Mouse (Mus musculus) hindbrain, embryonic 10.5 days (tissue): ENCODE data around the gene Fcamr. TPM values are rescaled to one million over a fixed set of nuclear protein-coding genes. Genes with fewer than 3 reads are reported as not detected.

ENCODE experiments used
- DNase-seq: peaks from one replicate; pipeline ENCODE4 v3.0.0-alpha.2; 2017; ENCODE audit warnings: low spot score
- H3K27ac ChIP-seq: fragments of 300-500 bp; sonication (generic); 2 replicates; pipeline ENCODE4 v1.5.1; 2016; ENCODE audit warnings: mild to moderate bottlenecking, moderate library complexity
- H3K27me3 ChIP-seq: fragments of 300-500 bp; sonication (generic); 2 replicates; pipeline ENCODE4 v1.6.1; 2016; ENCODE audit warnings: mild to moderate bottlenecking; ENCODE audit not compliant: poor library complexity, insufficient read depth, severe bottlenecking
- H3K36me3 ChIP-seq: fragments of 300-500 bp; sonication (generic); 2 replicates; pipeline ENCODE4 v1.6.1; 2016; ENCODE audit warnings: mild to moderate bottlenecking, moderate library complexity
- H3K4me1 ChIP-seq: fragments of 300-500 bp; sonication (generic); replicated peaks from 2 replicates; pipeline ENCODE4 v1.6.1; 2016; ENCODE audit warnings: mild to moderate bottlenecking
- H3K4me3 ChIP-seq: fragments of 300-500 bp; sonication (generic); 2 replicates; pipeline ENCODE4 v1.5.1; 2016; ENCODE audit warnings: mild to moderate bottlenecking, moderate library complexity
- H3K9me3 ChIP-seq: fragments of 300-500 bp; sonication (generic); 2 replicates; pipeline ENCODE4 v1.6.1; 2016; ENCODE audit warnings: mild to moderate bottlenecking, moderate library complexity
- WGBS: fragments of 180-500 bp; shearing (Covaris S2); methylation state at CpG from one replicate; pipeline ENCODE4 v1.1.7; 2016; 5-methylcytosine and 5-hydroxymethylcytosine counted together
- polyA plus RNA-seq: library from polyadenylated mRNA; unstranded; fragments of >200 nt; fragmentation: Nextera tagmentation; extraction: Ambion mirVana; gene quantifications from 2 replicates; pipeline ENCODE4 v1.2.1, GENCODE M21; 2016

Gene Fcamr
- polyA plus RNA-seq, 1 experiment from 2014 or later, result not detected

- H3K4me1 ChIP-seq, result no peaks in the 10 kb centered on the region
- H3K9me3 ChIP-seq, result no peaks in the 10 kb centered on the region
- H3K36me3 ChIP-seq, result no peaks in the 10 kb centered on the region
- 85% methylated on average over 7 of the region's 7 CpGs for WGBS
- no peak for DNase-seq
- H3K27ac ChIP-seq, result no peak overlapping the region
- H3K4me3 ChIP-seq, result no peak overlapping the region
- H3K27me3 ChIP-seq, result no peaks in the 10 kb centered on the region
Measured at GRCm38 (mm10) chr1:130841621-130842020, 40.9 kb downstream of the Fcamr start.

- H3K4me3 ChIP-seq, result no peak overlapping the region
- H3K27ac ChIP-seq, result no peak overlapping the region
- WGBS, result 88% methylated on average over 7 of the region's 7 CpGs
- no peaks in the 10 kb centered on the region for H3K36me3 ChIP-seq
- H3K4me1 ChIP-seq, result no peaks in the 10 kb centered on the region
- no peak for DNase-seq
- no peaks in the 10 kb centered on the region for H3K9me3 ChIP-seq
- no peaks in the 10 kb centered on the region for H3K27me3 ChIP-seq
Measured at GRCm38 (mm10) chr1:130844516-130844915, 43.8 kb downstream of the Fcamr start.

GRCm38 (mm10) chr1:130849530-130850214 is 49.0 kb downstream of the Fcamr start:
- Histone ChIP-seq H3K27me3 (no peaks in the 10 kb centered on the region), H3K4me1 (peaks cover 5% of the 10 kb centered on the region; the same call in 1 of the 2 replicates)
- WGBS, result 95% methylated on average over 10 of the region's 10 CpGs

GRCm38 (mm10) chr1:130850405-130850804 is 49.7 kb downstream of the Fcamr start:
- 89% methylated on average over 5 of the region's 5 CpGs for WGBS
- Histone ChIP-seq H3K4me1 (peaks cover 8% of the 10 kb centered on the region; the same call in 1 of the 2 replicates), H3K27ac (no peak overlapping the region), H3K36me3 (no peaks in the 10 kb centered on the region), H3K4me3 (no peak overlapping the region), H3K9me3 (no peaks in the 10 kb centered on the region), H3K27me3 (no peaks in the 10 kb centered on the region)
- no peak for DNase-seq

More at GRCm38 (mm10) chr1:130849530-130850214, 49.0 kb downstream of the Fcamr start:
- H3K27ac ChIP-seq, result no peak overlapping the region
- no peaks in the 10 kb centered on the region for H3K36me3 ChIP-seq
- no peak for DNase-seq
- no peak overlapping the region for H3K4me3 ChIP-seq
- no peaks in the 10 kb centered on the region for H3K9me3 ChIP-seq

- Histone ChIP-seq H3K27ac (peak overlapping the region; percentile 23; the same call in 1 of the 2 replicates), H3K4me1 (peaks cover 8% of the 10 kb centered on the region; the same call in 1 of the 2 replicates), H3K9me3 (no peaks in the 10 kb centered on the region), H3K36me3 (no peaks in the 10 kb centered on the region), H3K27me3 (no peaks in the 10 kb centered on the region), H3K4me3 (no peak overlapping the region)
- 87% methylated on average over 9 of the region's 9 CpGs for WGBS
- DNase-seq, result no peak
Measured at GRCm38 (mm10) chr1:130854819-130855218, 54.1 kb downstream of the Fcamr start.

GRCm38 (mm10) chr1:130855723-130856122 is 55.0 kb downstream of the Fcamr start:
- Histone ChIP-seq H3K36me3 (no peaks in the 10 kb centered on the region), H3K4me3 (no peak overlapping the region), H3K9me3 (no peaks in the 10 kb centered on the region), H3K4me1 (peaks cover 8% of the 10 kb centered on the region; the same call in 1 of the 2 replicates), H3K27ac (no peak overlapping the region), H3K27me3 (no peaks in the 10 kb centered on the region)
- 86% methylated on average over 2 of the region's 2 CpGs for WGBS
- DNase-seq, result no peak

- no peak overlapping the region for H3K27ac ChIP-seq
- H3K4me3 ChIP-seq, result no peak overlapping the region
- H3K36me3 ChIP-seq, result no peaks in the 10 kb centered on the region
- H3K4me1 ChIP-seq, result peaks cover 8% of the 10 kb centered on the region; the same call in 1 of the 2 replicates
- H3K27me3 ChIP-seq, result no peaks in the 10 kb centered on the region
- WGBS, result 82% methylated on average over 4 of the region's 4 CpGs
- no peaks in the 10 kb centered on the region for H3K9me3 ChIP-seq
- DNase-seq, result no peak
Measured at GRCm38 (mm10) chr1:130857456-130857855, 56.8 kb downstream of the Fcamr start.

GRCm38 (mm10) chr1:130864238-130864637 is 63.5 kb downstream of the Fcamr start:
- no peak for DNase-seq
- Histone ChIP-seq H3K4me3 (no peak overlapping the region), H3K36me3 (no peaks in the 10 kb centered on the region), H3K27me3 (no peaks in the 10 kb centered on the region), H3K27ac (no peak overlapping the region), H3K9me3 (no peaks in the 10 kb centered on the region), H3K4me1 (no peaks in the 10 kb centered on the region)
- 90% methylated on average over 4 of the region's 4 CpGs for WGBS

Other genes starting within 250 kb of the Fcamr start
- not detected in 2 replicates for gene Zp3r, start 171.3 kb upstream of the Fcamr start, polyA plus RNA-seq
- gene C4bp, start 139.3 kb upstream of the Fcamr start, polyA plus RNA-seq, result not detected in 2 replicates
- not detected in 2 replicates for gene Gm29427, start 85.1 kb upstream of the Fcamr start, polyA plus RNA-seq
- 11.4 and 13.3 TPM in 2 replicates for gene Yod1, start 83.6 kb upstream of the Fcamr start, polyA plus RNA-seq
- gene Pfkfb2, start 71.6 kb upstream of the Fcamr start, polyA plus RNA-seq, result 5.3 and 6.7 TPM in 2 replicates
- 0.51 and 0.73 TPM in 2 replicates for gene AA986860, start 68.9 kb upstream of the Fcamr start, polyA plus RNA-seq
- not detected in 2 replicates for gene Pigr, start 25.8 kb downstream of the Fcamr start, polyA plus RNA-seq
- gene Fcmr, start 64.8 kb downstream of the Fcamr start, polyA plus RNA-seq, result not detected in 2 replicates
- not detected in 2 replicates for gene Il24, start 86.6 kb downstream of the Fcamr start, polyA plus RNA-seq
- gene Il20, start 110.5 kb downstream of the Fcamr start, polyA plus RNA-seq, result not detected in 2 replicates
- not detected in 2 replicates for gene Il19, start 139.2 kb downstream of the Fcamr start, polyA plus RNA-seq
- not detected in 2 replicates for gene Il10, start 218.9 kb downstream of the Fcamr start, polyA plus RNA-seq